Mouse (Mus musculus): ENCODE data around the gene Mill1. TPM values are rescaled to one million over a fixed set of nuclear protein-coding genes. Genes with fewer than 3 reads are reported as not detected.
"Not testable (repeated sequence)": the region's sequence is repeated elsewhere in the genome, so short reads cannot be mapped to it uniquely, and the experiment has no call there.

The Mill1 gene
- not detected in 2 replicates for polyA plus RNA-seq (2015; fragmentation: Nextera tagmentation; extraction: Ambion mirVana)

DNA sequence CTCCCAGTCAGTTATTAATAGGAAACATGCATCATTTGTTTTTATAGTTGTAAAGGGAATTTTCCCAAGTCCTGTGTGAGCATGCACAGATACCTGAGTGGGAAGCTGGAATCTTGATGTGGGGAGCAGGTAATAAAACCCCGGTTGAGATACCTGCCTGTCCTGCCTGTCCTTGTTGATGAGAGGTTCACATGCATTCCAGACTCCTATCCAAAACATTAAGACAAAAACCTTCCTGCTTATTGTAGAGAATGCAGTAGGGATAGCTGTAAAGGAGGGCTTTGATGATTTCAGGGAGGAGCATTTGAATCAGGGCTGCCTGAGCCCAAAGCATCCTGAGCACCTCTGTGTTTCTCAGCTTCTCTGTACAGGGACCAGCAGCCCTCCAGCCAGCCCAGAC is at the start of gene Mill1:
TSS of gene Mill1 (plus strand) at position 301 of the 400 bp plus-strand sequence.
- no peak for ATAC-seq

DNA sequence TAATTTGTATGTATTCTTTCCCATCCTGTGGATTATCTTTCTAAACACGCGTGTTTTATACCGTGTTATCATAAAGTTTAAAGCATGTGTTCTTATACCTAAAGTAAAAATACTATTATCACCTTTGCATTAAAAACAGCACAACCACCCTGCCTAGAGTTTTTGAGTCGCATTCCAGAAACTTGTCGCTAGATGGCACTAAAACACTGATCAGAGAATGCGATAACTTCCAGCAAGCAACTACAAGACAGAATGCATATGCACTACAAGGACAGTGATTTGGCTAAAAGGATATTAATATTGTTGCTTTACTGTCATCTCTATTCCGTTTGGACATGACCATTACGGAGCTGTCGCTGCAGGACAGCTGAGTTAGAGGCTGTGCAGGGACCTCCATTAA is 34.2 kb upstream of the Mill1 start:
- Histone ChIP-seq H3K9me3 (ENCODE audit: control insufficient read depth, low read length) (peaks cover 7% of the 10 kb centered on the region), H3K4me3 (ENCODE audit: low read length) (no peak overlapping the region), H3K36me3 (ENCODE audit: control insufficient read depth, insufficient read depth, low read length) (no peaks in the 10 kb centered on the region), H3K9ac (ENCODE audit: low read depth, low read length) (no peak overlapping the region), H3K4me1 (ENCODE audit: control insufficient read depth, insufficient read depth, low read depth, low read length) (no peaks in the 10 kb centered on the region), H3K4me2 (ENCODE audit: low read length) (no peak overlapping the region), H3K27ac (ENCODE audit: low read depth, low read length) (no peak overlapping the region), H3K27me3 (replicated peaks; ENCODE audit: control insufficient read depth, insufficient read depth, low read length) (no peaks in the 10 kb centered on the region)
- no peak for ATAC-seq
- WGBS: 15% methylated on average over 9 of the region's 9 CpGs

More for the DNA sequence above, at the start of gene Mill1:
- no peak within 1 kb of the TSS for H3K4me2 ChIP-seq (ENCODE audit: low read length)
- no peak within 1 kb of the TSS for H3K27ac ChIP-seq (ENCODE audit: low read depth, low read length)
- no peaks in the 10 kb centered on the region for H3K36me3 ChIP-seq (ENCODE audit: control insufficient read depth, insufficient read depth, low read length)
- no peaks in the 10 kb centered on the region for H3K4me1 ChIP-seq (ENCODE audit: control insufficient read depth, insufficient read depth, low read depth, low read length)
- 57% methylated on average over 1 of the region's 1 CpGs for WGBS
- H3K9me3 ChIP-seq (ENCODE audit: control insufficient read depth, low read length): peaks cover 14% of the 10 kb centered on the region
- H3K27me3 ChIP-seq (replicated peaks; ENCODE audit: control insufficient read depth, insufficient read depth, low read length): no peaks in the 10 kb centered on the region
- H3K4me3 ChIP-seq (ENCODE audit: low read length): no peak within 1 kb of the TSS
- H3K9ac ChIP-seq (ENCODE audit: low read depth, low read length): no peak within 1 kb of the TSS

GRCm38 (mm10) chr7:18214699-18215098 is 30.4 kb upstream of the Mill1 start:
- Histone ChIP-seq H3K36me3 (ENCODE audit: control insufficient read depth, insufficient read depth, low read length) (no peaks in the 10 kb centered on the region), H3K27ac (ENCODE audit: low read depth, low read length) (no peak overlapping the region), H3K27me3 (replicated peaks; ENCODE audit: control insufficient read depth, insufficient read depth, low read length) (no peaks in the 10 kb centered on the region), H3K4me3 (ENCODE audit: low read length) (no peak overlapping the region), H3K9me3 (ENCODE audit: control insufficient read depth, low read length) (peaks cover 19% of the 10 kb centered on the region), H3K4me2 (ENCODE audit: low read length) (no peak overlapping the region), H3K4me1 (ENCODE audit: control insufficient read depth, insufficient read depth, low read depth, low read length) (no peaks in the 10 kb centered on the region), H3K9ac (ENCODE audit: low read depth, low read length) (no peak overlapping the region)
- no peak for ATAC-seq
- 33% methylated on average over 1 of the region's 1 CpGs for WGBS

DNA sequence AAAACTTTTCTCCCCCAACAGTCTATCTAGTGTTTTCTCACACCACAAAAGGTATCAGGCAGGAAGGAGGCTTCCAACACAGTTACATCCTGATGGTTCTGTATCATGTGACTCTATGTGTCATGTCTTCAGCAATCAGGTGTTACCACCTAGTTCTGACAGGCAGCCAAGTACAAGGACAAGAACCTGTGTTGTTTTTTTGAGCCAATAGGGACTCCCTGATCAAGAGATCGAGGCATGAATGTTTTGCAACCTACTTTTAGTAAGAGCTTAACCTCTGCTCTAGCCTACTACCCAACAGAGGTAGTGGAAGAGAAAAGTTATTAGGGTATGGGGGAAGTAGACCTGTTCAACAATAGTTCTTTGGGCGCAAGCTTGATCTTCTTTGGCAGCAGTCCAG is 6.6 kb upstream of the Mill1 start:
- no peak for ATAC-seq
- Histone ChIP-seq H3K9me3 (ENCODE audit: control insufficient read depth, low read length) (peaks cover 22% of the 10 kb centered on the region; the same call in 1 of the 2 replicates), H3K9ac (ENCODE audit: low read depth, low read length) (no peak overlapping the region), H3K4me2 (ENCODE audit: low read length) (no peak overlapping the region), H3K4me1 (ENCODE audit: control insufficient read depth, insufficient read depth, low read depth, low read length) (no peaks in the 10 kb centered on the region), H3K4me3 (ENCODE audit: low read length) (no peak overlapping the region), H3K27ac (ENCODE audit: low read depth, low read length) (no peak overlapping the region), H3K27me3 (replicated peaks; ENCODE audit: control insufficient read depth, insufficient read depth, low read length) (no peaks in the 10 kb centered on the region), H3K36me3 (ENCODE audit: control insufficient read depth, insufficient read depth, low read length) (no peaks in the 10 kb centered on the region)
- WGBS: 74% methylated on average over 2 of the region's 2 CpGs

GRCm38 (mm10) chr7:18241217-18241616 is 3.9 kb upstream of the Mill1 start:
- H3K27me3 ChIP-seq (replicated peaks; ENCODE audit: control insufficient read depth, insufficient read depth, low read length): no peaks in the 10 kb centered on the region
- no peak overlapping the region for H3K4me2 ChIP-seq (ENCODE audit: low read length)
- no peak overlapping the region for H3K27ac ChIP-seq (ENCODE audit: low read depth, low read length)
- no peaks in the 10 kb centered on the region for H3K36me3 ChIP-seq (ENCODE audit: control insufficient read depth, insufficient read depth, low read length)
- H3K9me3 ChIP-seq (ENCODE audit: control insufficient read depth, low read length): peaks cover 20% of the 10 kb centered on the region
- no peak overlapping the region for H3K4me3 ChIP-seq (ENCODE audit: low read length)
- H3K4me1 ChIP-seq (ENCODE audit: control insufficient read depth, insufficient read depth, low read depth, low read length): no peaks in the 10 kb centered on the region
- H3K9ac ChIP-seq (ENCODE audit: low read depth, low read length): no peak overlapping the region
- no peak for ATAC-seq
- WGBS: 80% methylated on average over 5 of the region's 5 CpGs

- WGBS: 30% methylated on average over 1 of the region's 1 CpGs
- H3K4me3 ChIP-seq (ENCODE audit: low read length); H3K4me2 ChIP-seq (ENCODE audit: low read length); H3K9ac ChIP-seq (ENCODE audit: low read depth, low read length); H3K36me3 ChIP-seq (ENCODE audit: control insufficient read depth, insufficient read depth, low read length); H3K27me3 ChIP-seq (replicated peaks; ENCODE audit: control insufficient read depth, insufficient read depth, low read length); H3K27ac ChIP-seq (ENCODE audit: low read depth, low read length); ATAC-seq; H3K4me1 ChIP-seq (ENCODE audit: control insufficient read depth, insufficient read depth, low read depth, low read length): not testable (repeated sequence)
- H3K9me3 ChIP-seq (ENCODE audit: control insufficient read depth, low read length): peaks cover 14% of the 10 kb centered on the region
Measured at GRCm38 (mm10) chr7:18243959-18244573, 1.1 kb upstream of the Mill1 start.

DNA sequence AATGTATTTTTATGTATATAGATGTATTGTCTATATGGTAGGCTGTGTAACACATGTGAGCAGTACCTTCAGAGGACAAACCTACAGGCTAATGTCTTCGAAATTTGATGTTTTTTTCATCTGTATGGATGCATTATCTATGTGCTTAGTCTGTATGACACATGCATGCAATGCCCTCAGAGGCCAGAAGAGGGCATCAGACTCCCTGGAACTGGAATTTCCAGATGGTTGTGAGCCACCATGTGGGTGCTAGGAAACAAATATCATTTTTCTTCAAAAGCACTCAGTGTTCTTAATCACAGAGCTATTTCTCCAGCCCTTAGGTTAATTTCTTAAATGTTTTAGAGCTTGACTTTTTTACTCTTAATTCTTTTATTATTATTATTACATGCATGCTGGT is 15.1 kb downstream of the Mill1 start:
- no peaks in the 10 kb centered on the region for H3K4me1 ChIP-seq (ENCODE audit: control insufficient read depth, insufficient read depth, low read depth, low read length)
- no peak overlapping the region for H3K9ac ChIP-seq (ENCODE audit: low read depth, low read length)
- no peak for ATAC-seq
- H3K4me3 ChIP-seq (ENCODE audit: low read length): no peak overlapping the region
- no peaks in the 10 kb centered on the region for H3K27me3 ChIP-seq (replicated peaks; ENCODE audit: control insufficient read depth, insufficient read depth, low read length)
- no peak overlapping the region for H3K27ac ChIP-seq (ENCODE audit: low read depth, low read length)
- peaks cover 30% of the 10 kb centered on the region for H3K9me3 ChIP-seq (ENCODE audit: control insufficient read depth, low read length)
- no peak overlapping the region for H3K4me2 ChIP-seq (ENCODE audit: low read length)
- WGBS: 23% methylated on average over 1 of the region's 1 CpGs
- H3K36me3 ChIP-seq (ENCODE audit: control insufficient read depth, insufficient read depth, low read length): no peaks in the 10 kb centered on the region

DNA sequence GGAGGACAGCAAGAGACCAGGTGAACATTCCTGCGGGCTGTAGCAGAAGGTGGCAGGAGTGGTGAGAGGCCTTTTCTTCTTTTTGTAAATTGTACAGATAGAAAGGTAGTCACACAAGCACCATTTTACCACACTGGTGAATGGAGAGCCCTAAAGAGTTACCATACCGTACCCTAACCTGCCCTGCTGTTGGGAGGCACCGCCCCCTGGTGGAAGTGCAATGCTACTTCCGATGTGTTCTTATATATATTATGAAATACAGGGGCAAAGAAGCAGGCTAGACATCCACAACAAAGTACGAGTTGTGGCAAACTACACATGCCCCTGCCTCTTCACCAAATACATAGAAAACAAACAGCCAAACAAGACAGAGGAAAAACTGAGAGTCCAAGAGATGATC is 19.9 kb downstream of the Mill1 start:
- WGBS: 55% methylated on average over 5 of the region's 5 CpGs
- ATAC-seq: no peak
- H3K9me3 ChIP-seq (ENCODE audit: control insufficient read depth, low read length): peaks cover 25% of the 10 kb centered on the region
- no peaks in the 10 kb centered on the region for H3K27me3 ChIP-seq (replicated peaks; ENCODE audit: control insufficient read depth, insufficient read depth, low read length)
- no peak overlapping the region for H3K4me2 ChIP-seq (ENCODE audit: low read length)
- no peaks in the 10 kb centered on the region for H3K36me3 ChIP-seq (ENCODE audit: control insufficient read depth, insufficient read depth, low read length)
- no peaks in the 10 kb centered on the region for H3K4me1 ChIP-seq (ENCODE audit: control insufficient read depth, insufficient read depth, low read depth, low read length)
- no peak overlapping the region for H3K27ac ChIP-seq (ENCODE audit: low read depth, low read length)
- no peak overlapping the region for H3K9ac ChIP-seq (ENCODE audit: low read depth, low read length)
- H3K4me3 ChIP-seq (ENCODE audit: low read length): no peak overlapping the region

All from hindbrain, embryonic 16.5 days (tissue).